Mouse (Mus musculus) G1E (cell line): ENCODE measurements around the gene Cspg4. TPM values are rescaled to one million over a fixed set of nuclear protein-coding genes. Genes with fewer than 3 reads are reported as not detected.

Experiments used
- ATAC-seq: 2 replicates; pipeline ENCODE4 v1.8.0; 2016; ENCODE audit warnings: mild to moderate bottlenecking; ENCODE audit not compliant: insufficient number of reproducible peaks, poor library complexity, low FRiP score, severe bottlenecking; ENCODE audit errors: extremely low read depth
- DNase-seq: peaks from one replicate; pipeline ENCODE4 v3.0.0; 2012; ENCODE audit warnings: low spot score
- H3K27me3 ChIP-seq: 2 replicates; pipeline ENCODE4 v1.6.1; 2012; ENCODE audit warnings: mild to moderate bottlenecking, low read length, inconsistent platforms; ENCODE audit not compliant: insufficient read depth
- H3K36me3 ChIP-seq: replicated peaks from 2 replicates; pipeline ENCODE3; 2012; ENCODE audit warnings: mild to moderate bottlenecking, inconsistent platforms
- H3K4me1 ChIP-seq: 2 replicates; pipeline ENCODE4 v1.6.1; 2012; ENCODE audit warnings: low read depth, low read length, inconsistent platforms, mixed read lengths; ENCODE audit not compliant: insufficient read depth
- H3K4me3 ChIP-seq: 2 replicates; pipeline ENCODE4 v1.5.1; 2012; ENCODE audit warnings: low read depth, mild to moderate bottlenecking, inconsistent platforms, low read length, moderate library complexity, mixed read lengths
- H3K9me3 ChIP-seq: replicated peaks from 2 replicates; pipeline ENCODE4 v1.6.1; 2012; ENCODE audit warnings: inconsistent platforms
- CTCF ChIP-seq: IDR thresholded peaks from 2 replicates; pipeline ENCODE4 v1.5.1; 2012; ENCODE audit warnings: low read depth, low read length, inconsistent platforms, mixed read lengths
- GATA1 ChIP-seq: IDR thresholded peaks from 2 replicates; pipeline ENCODE4 v1.6.1; 2012; ENCODE audit warnings: borderline replicate concordance, low read length, inconsistent platforms, mixed read lengths
- GATA2 ChIP-seq: IDR thresholded peaks from 2 replicates; pipeline ENCODE4 v1.6.1; 2012; ENCODE audit warnings: low read depth, low read length, inconsistent platforms, borderline replicate concordance
- POLR2AphosphoS5 ChIP-seq: IDR thresholded peaks from 2 replicates; pipeline ENCODE4 v1.6.1; 2012; ENCODE audit warnings: low read depth, low read length, inconsistent platforms; ENCODE audit not compliant: insufficient replicate concordance
- TAL1 ChIP-seq: conservative IDR thresholded peaks from 2 replicates; pipeline ENCODE4 v1.6.1; 2012; ENCODE audit warnings: low read depth, low read length, inconsistent platforms, mixed read lengths
- polyA plus RNA-seq: library from polyadenylated mRNA; stranded (reverse); fragments of >175 nt; gene quantifications from 2 replicates; pipeline ENCODE4 v1.2.3, GENCODE M21; 2012
- total RNA-seq, 2 experiments: library from RNA; stranded (forward) in 1 of 2; stranded (reverse) in 1 of 2; fragments of 200-1000 nt in 1 of 2; fragments of >200 nt in 1 of 2; fragmentation: Nextera tagmentation in 1 of 2; gene quantifications; 2 replicates each; pipeline ENCODE4 v1.2.3; 2014 to 2017

Gene Cspg4
- total and polyA plus RNA-seq, 3 experiments: 0.16 TPM; not detected in 2

- TF ChIP-seq CTCF (no peak), GATA2 (no peak), POLR2AphosphoS5 (no peak), GATA1 (no peak), TAL1 (no peak)
- Histone ChIP-seq H3K9me3 (no peaks in the 10 kb centered on the region), H3K4me1 (no peaks in the 10 kb centered on the region), H3K27me3 (peaks cover 10% of the 10 kb centered on the region; the same call in 1 of the 2 replicates), H3K4me3 (no peak overlapping the region), H3K36me3 (no peaks in the 10 kb centered on the region)
- ATAC-seq (no peak), DNase-seq (no peak)
Observed at GRCm38 (mm10) chr9:56876784-56877183, 12.0 kb downstream of the Cspg4 start.

GRCm38 (mm10) chr9:56877284-56877683 is 12.5 kb downstream of the Cspg4 start:
- no peak overlapping the region for H3K4me3 ChIP-seq
- no peak for TF ChIP-seq GATA1
- TF ChIP-seq GATA2: no peak
- no peak for TF ChIP-seq CTCF
- no peak for TF ChIP-seq POLR2AphosphoS5
- no peak for TF ChIP-seq TAL1
- no peaks in the 10 kb centered on the region for H3K9me3 ChIP-seq
- ATAC-seq (no peak), DNase-seq (no peak)
- H3K4me1 ChIP-seq: no peaks in the 10 kb centered on the region
- H3K36me3 ChIP-seq: no peaks in the 10 kb centered on the region
- H3K27me3 ChIP-seq: peaks cover 8% of the 10 kb centered on the region; the same call in 1 of the 2 replicates

GRCm38 (mm10) chr9:56880790-56881189 is 16.0 kb downstream of the Cspg4 start:
- no peaks in the 10 kb centered on the region for H3K36me3 ChIP-seq
- no peak overlapping the region for H3K4me3 ChIP-seq
- H3K27me3 ChIP-seq: peaks cover 26% of the 10 kb centered on the region; the same call in 1 of the 2 replicates
- no peaks in the 10 kb centered on the region for H3K4me1 ChIP-seq
- TF ChIP-seq TAL1: no peak
- no peak for TF ChIP-seq POLR2AphosphoS5
- no peak for TF ChIP-seq GATA2
- no peak for TF ChIP-seq CTCF
- no peak for TF ChIP-seq GATA1
- ATAC-seq (no peak), DNase-seq (no peak)
- no peaks in the 10 kb centered on the region for H3K9me3 ChIP-seq

- no peak for TF ChIP-seq TAL1
- TF ChIP-seq CTCF: no peak
- TF ChIP-seq POLR2AphosphoS5: no peak
- TF ChIP-seq GATA2: no peak
- no peak for TF ChIP-seq GATA1
- Histone ChIP-seq H3K36me3 (no peaks in the 10 kb centered on the region), H3K9me3 (no peaks in the 10 kb centered on the region), H3K27me3 (peaks cover 25% of the 10 kb centered on the region; the same call in 1 of the 2 replicates), H3K4me3 (no peak overlapping the region), H3K4me1 (no peaks in the 10 kb centered on the region)
- DNase-seq (no peak), ATAC-seq (no peak)
Observed at GRCm38 (mm10) chr9:56881539-56882082, 16.8 kb downstream of the Cspg4 start.

- Histone ChIP-seq H3K4me3 (no peak overlapping the region), H3K27me3 (peaks cover 20% of the 10 kb centered on the region; the same call in 1 of the 2 replicates), H3K36me3 (no peaks in the 10 kb centered on the region), H3K4me1 (no peaks in the 10 kb centered on the region), H3K9me3 (no peaks in the 10 kb centered on the region)
- DNase-seq: no peak
- TF ChIP-seq CTCF: no peak
- no peak for TF ChIP-seq GATA2
- no peak for TF ChIP-seq POLR2AphosphoS5
- TF ChIP-seq GATA1: no peak
- no peak for TF ChIP-seq TAL1
- no peak for ATAC-seq
Observed at GRCm38 (mm10) chr9:56882283-56882682, 17.4 kb downstream of the Cspg4 start.

- DNase-seq (no peak), ATAC-seq (no peak)
- H3K4me1 ChIP-seq: peaks cover 2% of the 10 kb centered on the region; the same call in 1 of the 2 replicates
- no peaks in the 10 kb centered on the region for H3K36me3 ChIP-seq
- H3K9me3 ChIP-seq: no peaks in the 10 kb centered on the region
- H3K27me3 ChIP-seq: peaks cover 22% of the 10 kb centered on the region; the same call in 1 of the 2 replicates
- TF ChIP-seq CTCF (no peak), GATA2 (no peak), POLR2AphosphoS5 (no peak), GATA1 (no peak), TAL1 (no peak)
- no peak overlapping the region for H3K4me3 ChIP-seq
Observed at GRCm38 (mm10) chr9:56882818-56883217, 18.0 kb downstream of the Cspg4 start.

GRCm38 (mm10) chr9:56883470-56883869 is 18.6 kb downstream of the Cspg4 start:
- TF ChIP-seq POLR2AphosphoS5 (no peak), TAL1 (no peak), CTCF (no peak), GATA1 (no peak), GATA2 (no peak)
- DNase-seq (no peak), ATAC-seq (no peak)
- Histone ChIP-seq H3K4me3 (no peak overlapping the region), H3K27me3 (peaks cover 28% of the 10 kb centered on the region; the same call in 1 of the 2 replicates), H3K9me3 (no peaks in the 10 kb centered on the region), H3K4me1 (peaks cover 4% of the 10 kb centered on the region; the same call in 1 of the 2 replicates), H3K36me3 (no peaks in the 10 kb centered on the region)
